Mouse (Mus musculus) testis, adult 10 weeks (tissue): ENCODE results near the gene Vmn1r47. TPM values are rescaled to one million over a fixed set of nuclear protein-coding genes. Genes with fewer than 3 reads are reported as not detected.

ENCODE experiments used
- polyA plus RNA-seq: library from polyadenylated mRNA; stranded (reverse); fragments of 350-450 nt; fragmentation: Illumina TruSeq; extraction: RNeasy Lipid Tissue Mini Kit (QIAGEN cat#74804); gene quantifications from one replicate; pipeline ENCODE4 v1.2.3, GENCODE M21; 2014; ENCODE audit warnings: low read depth, low replicate concordance

The Vmn1r47 gene
- polyA plus RNA-seq: not detected

GRCm38 (mm10) chr6:90015847-90016246 is at the start of gene Vmn1r47:
Gene Vmn1r47, plus strand, starts transcription at chr6:90016147.

GRCm38 (mm10) chr6:89969013-89969412 is 46.9 kb upstream of the Vmn1r47 start, which contains the start of gene Vmn1r46:
Gene Vmn1r46, plus strand, starts transcription at chr6:89969313.

GRCm38 (mm10) chr6:90036741-90037140 is 20.8 kb downstream of the Vmn1r47 start, which contains the start of gene Vmn1r48:
Gene Vmn1r48, minus strand, starts transcription at chr6:90036841.

Other genes starting within 250 kb of the Vmn1r47 start
- gene Vmn1r42, start 139.7 kb upstream of the Vmn1r47 start, polyA plus RNA-seq: 0.11 TPM
- 3.3 TPM for gene Vmn1r43, start 139.7 kb upstream of the Vmn1r47 start, polyA plus RNA-seq
- gene Vmn1r44, start 132.5 kb upstream of the Vmn1r47 start, polyA plus RNA-seq: 0.59 TPM
- gene Vmn1r45, start 75.5 kb upstream of the Vmn1r47 start, polyA plus RNA-seq: not detected
- gene Vmn1r46, start 46.8 kb upstream of the Vmn1r47 start, polyA plus RNA-seq: not detected
- not detected for gene Vmn1r48, start 20.7 kb downstream of the Vmn1r47 start, polyA plus RNA-seq
- gene Vmn1r49, start 62.4 kb downstream of the Vmn1r47 start, polyA plus RNA-seq: not detected
- gene Vmn1r50, start 85.3 kb downstream of the Vmn1r47 start, polyA plus RNA-seq: not detected
- gene Vmn1r51, start 106.4 kb downstream of the Vmn1r47 start, polyA plus RNA-seq: not detected
- gene Vmn1r52, start 158.7 kb downstream of the Vmn1r47 start, polyA plus RNA-seq: not detected
- gene V1ra8, start 186.6 kb downstream of the Vmn1r47 start, polyA plus RNA-seq: not detected
- gene Vmn1r53, start 208.3 kb downstream of the Vmn1r47 start, polyA plus RNA-seq: 0.95 TPM
- gene Vmn1r54, start 230.2 kb downstream of the Vmn1r47 start, polyA plus RNA-seq: not detected